Mouse (Mus musculus) ES-E14 (cell line): ENCODE data around the gene Nup210l. TPM values are rescaled to one million over a fixed set of nuclear protein-coding genes. Genes with fewer than 3 reads are reported as not detected.

Source experiments
- DNase-seq: peaks from one replicate; pipeline ENCODE4 v3.0.0-alpha.2; 2013; ENCODE audit warnings: low read depth, low spot score
- H3K27ac ChIP-seq: 2 replicates; pipeline ENCODE4 v1.5.1; 2012; ENCODE audit warnings: low read depth, mild to moderate bottlenecking, low read length, moderate library complexity, mixed read lengths; ENCODE audit not compliant: poor library complexity, insufficient read depth, severe bottlenecking
- H3K36me3 ChIP-seq: 2 replicates; pipeline ENCODE4 v1.6.1; 2012; ENCODE audit warnings: mild to moderate bottlenecking, low read length, moderate library complexity, mixed read lengths; ENCODE audit not compliant: control insufficient read depth, poor library complexity, insufficient read depth, severe bottlenecking
- H3K4me1 ChIP-seq, 2 experiments: fragments of 150-350 bp in 1 of 2; sonication (generic) in 1 of 2; 2 replicates each; pipeline ENCODE4 v1.6.1; 2012; ENCODE audit warnings: low read length in 2 of 2, mild to moderate bottlenecking in 1 of 2, mixed read lengths in 1 of 2; ENCODE audit not compliant: control insufficient read depth in 2 of 2, insufficient read depth in 2 of 2, poor library complexity in 1 of 2
- H3K4me3 ChIP-seq, 2 experiments: fragments of 150-350 bp in 1 of 2; sonication (generic) in 1 of 2; 2 replicates each; pipeline ENCODE4 v1.5.1; 2012; ENCODE audit warnings: low read length in 2 of 2, low read depth in 1 of 2, mild to moderate bottlenecking in 1 of 2, mixed read lengths in 1 of 2; ENCODE audit not compliant: insufficient read depth in 1 of 2, poor library complexity in 1 of 2, severe bottlenecking in 1 of 2
- H3K9ac ChIP-seq: 2 replicates; pipeline ENCODE4 v1.6.1; 2012; ENCODE audit warnings: low read depth, mild to moderate bottlenecking, low read length, mixed read lengths; ENCODE audit not compliant: poor library complexity, insufficient read depth, severe bottlenecking
- H3K9me3 ChIP-seq: fragments of 150-350 bp; sonication (generic); 2 replicates; pipeline ENCODE4 v1.6.1; 2012; ENCODE audit warnings: low read depth, mild to moderate bottlenecking, low read length; ENCODE audit not compliant: control insufficient read depth, insufficient read depth
- CHD2 ChIP-seq: IDR thresholded peaks from 2 replicates; pipeline ENCODE4 v1.6.1; 2014; ENCODE audit warnings: mild to moderate bottlenecking, low read depth, low read length, inconsistent platforms
- HCFC1 ChIP-seq: IDR thresholded peaks from 2 replicates; pipeline ENCODE4 v1.6.1; 2012; ENCODE audit warnings: low read length, inconsistent platforms, borderline replicate concordance; ENCODE audit not compliant: insufficient read depth
- MAFK ChIP-seq: IDR thresholded peaks from 2 replicates; pipeline ENCODE4 v1.6.1; 2014; ENCODE audit warnings: mild to moderate bottlenecking, low read depth, low read length, inconsistent platforms; ENCODE audit not compliant: insufficient read depth
- ZC3H11A ChIP-seq: IDR thresholded peaks from 2 replicates; pipeline ENCODE4 v1.6.1; 2012; ENCODE audit warnings: low read depth, mild to moderate bottlenecking, inconsistent platforms, low read length, borderline replicate concordance
- ZNF384 ChIP-seq: IDR thresholded peaks from 2 replicates; pipeline ENCODE4 v1.6.1; 2012; ENCODE audit warnings: low read depth, low read length, inconsistent platforms
- in situ Hi-C, 2 experiments: fragments of 600-800 bp; cut with MboI; formaldehyde crosslinking; loops; one replicate each; pipeline ENCODE4 v1.15.1; 2025; ENCODE audit warnings: low sequenced_read_pairs in 2 of 2, inconsistent platforms in 1 of 2; ENCODE audit not compliant: unreplicated experiment in 2 of 2
- total RNA-seq: library from RNA; depleted of rRNA; stranded (reverse); fragments of 300-350 nt; gene quantifications from 2 replicates; pipeline ENCODE4 v1.2.3, GENCODE M21; 2012

Nup210l gene
- total RNA-seq, 1 experiment: 0.80 TPM

DNA sequence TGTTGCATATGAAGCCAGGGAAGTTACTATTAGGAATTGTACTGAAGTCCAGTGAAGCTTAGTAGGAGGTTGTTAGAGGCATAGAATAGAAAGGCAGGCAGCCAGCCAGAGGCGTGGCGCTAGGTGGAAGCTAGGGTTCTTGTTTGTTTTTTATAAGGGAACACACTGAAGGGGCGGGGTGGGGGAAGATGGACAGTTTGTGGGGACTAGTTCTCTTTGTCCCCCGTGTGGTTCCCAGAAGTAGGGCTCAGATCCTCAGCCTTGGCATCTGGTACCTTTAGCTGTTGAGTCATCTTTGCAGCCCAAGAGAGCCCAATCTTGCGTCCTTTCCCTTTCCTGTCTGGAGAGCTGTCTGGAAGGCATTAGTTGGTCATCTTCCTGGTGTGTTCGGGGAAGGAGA, 18.7 kb upstream of the Nup210l start:
- no peak overlapping the region for H3K9ac ChIP-seq

DNA sequence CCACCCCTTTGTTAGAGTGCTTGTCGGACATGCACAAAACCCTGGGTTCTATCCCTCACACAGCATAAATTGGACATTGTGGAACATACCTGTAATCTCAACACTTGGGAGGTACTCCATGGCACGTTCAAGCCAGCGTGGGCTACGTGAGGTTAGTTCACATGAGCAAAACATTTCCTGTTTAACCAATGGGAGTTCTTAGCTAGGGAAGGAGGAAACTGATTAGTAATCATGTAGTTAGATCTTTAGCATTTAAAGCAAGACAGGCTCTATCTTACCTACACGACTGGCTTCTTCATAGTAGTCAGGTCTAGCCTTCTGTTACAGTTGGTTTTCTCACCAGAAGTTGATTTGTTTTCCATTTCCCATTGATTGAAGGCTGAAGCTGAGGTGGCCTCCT, 17.9 kb upstream of the Nup210l start:
- no peak overlapping the region for H3K4me3 ChIP-seq
- H3K4me1 ChIP-seq: peaks cover 13 to 30% of the 10 kb centered on the region in 2 experiments
- in situ Hi-C loops: no loop called here
- no peak overlapping the region for H3K27ac ChIP-seq
- no peak overlapping the region for H3K9ac ChIP-seq
- H3K9me3 ChIP-seq: no peaks in the 10 kb centered on the region
- no peak for DNase-seq
- peaks cover 48% of the 10 kb centered on the region for H3K36me3 ChIP-seq
- TF ChIP-seq HCFC1 (no peak), ZC3H11A (no peak), MAFK (no peak), CHD2 (no peak), ZNF384 (no peak)

More for the DNA sequence above, 18.7 kb upstream of the Nup210l start:
- no peak for DNase-seq
- Histone ChIP-seq H3K4me1 (peaks cover 13 to 25% of the 10 kb centered on the region in 2 experiments; a peak in 3 of 4 replicates), H3K9me3 (no peaks in the 10 kb centered on the region), H3K27ac (no peak overlapping the region), H3K36me3 (peaks cover 40% of the 10 kb centered on the region), H3K4me3 (no peak overlapping the region)
- in situ Hi-C loops: no loop called here
- TF ChIP-seq ZNF384 (no peak), MAFK (no peak), ZC3H11A (no peak), HCFC1 (no peak), CHD2 (no peak)

DNA sequence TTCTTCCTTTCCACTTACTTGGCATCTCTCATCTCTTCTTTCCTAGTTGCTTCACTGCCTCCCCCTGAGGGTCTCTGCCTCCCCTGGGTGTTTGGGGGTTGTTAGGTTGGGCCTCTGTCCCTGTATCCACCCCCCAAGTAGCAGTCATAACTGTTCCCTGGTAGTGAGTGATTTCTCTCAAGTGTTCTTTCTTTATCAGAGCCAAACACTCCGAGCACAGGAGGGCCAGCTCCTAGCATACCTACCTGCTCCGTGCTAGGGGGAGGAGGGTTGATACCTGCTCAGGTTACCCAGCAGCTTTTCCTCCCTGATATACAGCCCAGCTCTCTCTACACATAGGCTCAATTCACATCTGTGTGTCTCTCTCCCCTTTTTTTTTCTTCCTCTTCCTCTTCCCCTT, 15.3 kb upstream of the Nup210l start:
- no peak for DNase-seq
- H3K9ac ChIP-seq: no peak overlapping the region
- H3K9me3 ChIP-seq: no peaks in the 10 kb centered on the region
- no peak overlapping the region for H3K27ac ChIP-seq
- no peak overlapping the region for H3K4me3 ChIP-seq
- in situ Hi-C loops: no loop called here
- TF ChIP-seq CHD2: no peak
- TF ChIP-seq HCFC1: no peak
- no peak for TF ChIP-seq ZNF384
- TF ChIP-seq ZC3H11A: no peak
- no peak for TF ChIP-seq MAFK
- peaks cover 65% of the 10 kb centered on the region for H3K36me3 ChIP-seq
- peaks cover 5 to 26% of the 10 kb centered on the region in 2 experiments for H3K4me1 ChIP-seq

DNA sequence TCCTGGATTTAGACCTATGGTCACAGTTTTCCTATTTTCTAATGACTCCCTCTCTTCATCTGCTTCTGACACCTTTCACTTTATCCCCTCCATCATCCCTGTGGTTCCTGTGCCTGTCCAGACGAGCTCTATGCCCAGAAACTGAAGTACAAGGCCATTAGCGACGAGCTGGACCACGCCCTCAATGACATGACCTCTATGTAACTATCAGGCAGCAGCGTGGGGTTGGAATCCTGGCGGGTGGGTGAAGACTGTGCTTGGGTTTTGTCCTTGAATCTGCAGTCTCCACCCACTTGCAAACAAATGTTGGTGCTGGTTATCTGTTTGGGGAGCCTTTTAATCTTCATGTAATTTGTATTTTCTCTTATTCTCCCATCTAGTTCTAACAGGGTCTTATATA, 13.0 kb upstream of the Nup210l start:
- peaks cover 71% of the 10 kb centered on the region for H3K36me3 ChIP-seq
- peaks cover 2 to 12% of the 10 kb centered on the region in 2 experiments; a peak in 3 of 4 replicates for H3K4me1 ChIP-seq
- H3K9ac ChIP-seq: no peak overlapping the region
- no peak for TF ChIP-seq CHD2
- no peak for TF ChIP-seq ZC3H11A
- no peak for TF ChIP-seq ZNF384
- TF ChIP-seq HCFC1: no peak
- TF ChIP-seq MAFK: no peak
- in situ Hi-C loops: no loop called here
- no peak for DNase-seq
- no peaks in the 10 kb centered on the region for H3K9me3 ChIP-seq
- no peak overlapping the region for H3K4me3 ChIP-seq
- H3K27ac ChIP-seq: no peak overlapping the region

DNA sequence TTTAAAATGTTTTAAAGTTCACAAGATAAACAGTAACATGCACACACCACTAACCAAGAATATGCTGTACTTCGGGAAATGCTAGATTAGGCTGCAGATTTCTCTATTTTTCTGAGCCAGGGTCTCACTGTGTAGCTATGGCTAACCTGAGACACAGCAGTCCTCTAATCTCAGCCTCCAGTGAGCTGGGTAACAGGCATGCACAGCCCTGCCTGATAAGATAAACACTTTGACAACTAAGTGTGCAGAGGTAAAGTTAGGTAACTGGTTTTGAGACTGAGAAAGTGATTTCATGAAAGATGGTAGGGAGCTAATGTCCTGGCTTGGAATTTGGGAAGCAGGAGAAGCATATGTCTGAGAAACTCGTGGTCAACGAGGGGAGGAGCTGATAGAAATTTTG, 9.5 kb upstream of the Nup210l start:
- TF ChIP-seq CHD2: no peak
- no peak for TF ChIP-seq ZNF384
- no peak for TF ChIP-seq MAFK
- no peak for TF ChIP-seq HCFC1
- TF ChIP-seq ZC3H11A: no peak
- peaks cover 54% of the 10 kb centered on the region for H3K36me3 ChIP-seq
- H3K27ac ChIP-seq: no peak overlapping the region

More for the DNA sequence above, 9.5 kb upstream of the Nup210l start:
- H3K4me3 ChIP-seq: no peak overlapping the region
- no peak overlapping the region for H3K9ac ChIP-seq
- DNase-seq: no peak
- H3K4me1 ChIP-seq: peaks cover 6 to 17% of the 10 kb centered on the region in 2 experiments
- in situ Hi-C loops: no loop called here
- H3K9me3 ChIP-seq: no peaks in the 10 kb centered on the region
